Mouse (Mus musculus): ENCODE results near the gene Tmem50b. TPM values are rescaled to one million over a fixed set of nuclear protein-coding genes. Genes with fewer than 3 reads are reported as not detected.

Gene Tmem50b
- total RNA-seq, 2 experiments from 2014 or later = 12.0 to 20.8 TPM

Other genes starting within 250 kb of the Tmem50b start
- 126 and 156 TPM in 2 replicates for gene Ifnar2, start 225.0 kb downstream of the Tmem50b start, total RNA-seq (2015; ENCODE audit: low replicate concordance)
- 132 and 164 TPM in 2 replicates for gene Ifnar2, start 225.0 kb downstream of the Tmem50b start, total RNA-seq (2017; ENCODE audit: low replicate concordance)
- gene Gm21970, start 206.1 kb downstream of the Tmem50b start, total RNA-seq (2015; ENCODE audit: low replicate concordance) = 12.3 TPM in 1 of 2 replicates, not detected in the other
- 7.8 TPM in 1 of 2 replicates, not detected in the other for gene Gm21970, start 206.1 kb downstream of the Tmem50b start, total RNA-seq (2017; ENCODE audit: low replicate concordance)
- gene Il10rb, start 191.6 kb downstream of the Tmem50b start, total RNA-seq (2015; ENCODE audit: low replicate concordance) = 43.9 and 52.3 TPM in 2 replicates
- 39.4 and 48.8 TPM in 2 replicates for gene Il10rb, start 191.6 kb downstream of the Tmem50b start, total RNA-seq (2017; ENCODE audit: low replicate concordance)
- gene Ifnar1, start 112.6 kb downstream of the Tmem50b start, total RNA-seq (2015; ENCODE audit: low replicate concordance) = 81.7 and 93.6 TPM in 2 replicates
- gene Ifnar1, start 112.6 kb downstream of the Tmem50b start, total RNA-seq (2017; ENCODE audit: low replicate concordance) = 133 and 147 TPM in 2 replicates
- 6.7 and 13.3 TPM in 2 replicates for gene Ifngr2, start 50.7 kb downstream of the Tmem50b start, total RNA-seq (2015; ENCODE audit: low replicate concordance)
- 3.9 and 6.4 TPM in 2 replicates for gene Ifngr2, start 50.7 kb downstream of the Tmem50b start, total RNA-seq (2017; ENCODE audit: low replicate concordance)
- 4.2 TPM in 2 replicates for gene Dnajc28, start 21.2 kb upstream of the Tmem50b start, total RNA-seq (2015; ENCODE audit: low replicate concordance)
- 9.5 and 12.0 TPM in 2 replicates for gene Dnajc28, start 21.2 kb upstream of the Tmem50b start, total RNA-seq (2017; ENCODE audit: low replicate concordance)
- 30.5 and 37.1 TPM in 2 replicates for gene Gart, start 49.2 kb upstream of the Tmem50b start, total RNA-seq (2015; ENCODE audit: low replicate concordance)
- gene Gart, start 49.2 kb upstream of the Tmem50b start, total RNA-seq (2017; ENCODE audit: low replicate concordance) = 30.8 and 49.3 TPM in 2 replicates
- 240 and 267 TPM in 2 replicates for gene Son, start 49.7 kb upstream of the Tmem50b start, total RNA-seq (2015; ENCODE audit: low replicate concordance)
- 214 and 284 TPM in 2 replicates for gene Son, start 49.7 kb upstream of the Tmem50b start, total RNA-seq (2017; ENCODE audit: low replicate concordance)
- 17.3 and 43.0 TPM in 2 replicates for gene Donson, start 91.0 kb upstream of the Tmem50b start, total RNA-seq (2015; ENCODE audit: low replicate concordance)
- 44.7 and 97.2 TPM in 2 replicates for gene Donson, start 91.0 kb upstream of the Tmem50b start, total RNA-seq (2017; ENCODE audit: low replicate concordance)
- gene Cryzl1, start 131.2 kb upstream of the Tmem50b start, total RNA-seq (2015; ENCODE audit: low replicate concordance) = 21.5 and 55.1 TPM in 2 replicates
- gene Cryzl1, start 131.2 kb upstream of the Tmem50b start, total RNA-seq (2017; ENCODE audit: low replicate concordance) = 17.7 and 40.7 TPM in 2 replicates
- gene Itsn1, start 131.5 kb upstream of the Tmem50b start, total RNA-seq (2015; ENCODE audit: low replicate concordance) = 413 and 554 TPM in 2 replicates
- 1,329 and 2,083 TPM in 2 replicates for gene Itsn1, start 131.5 kb upstream of the Tmem50b start, total RNA-seq (2017; ENCODE audit: low replicate concordance)

Data from erythroblast, adult 5-6 weeks (primary cell).